Mouse (Mus musculus) liver, adult (tissue): Measurements from ENCODE around the gene Cadps2.
A peak's percentile ranks its signal among the peaks of the same experiment; 100 is the strongest.

Source experiments
- GATA4 ChIP-seq: IDR thresholded peaks from 2 replicates; pipeline ENCODE4 v1.6.1; 2014; ENCODE audit warnings: mild to moderate bottlenecking, low read length; ENCODE audit not compliant: insufficient replicate concordance

Gene Cadps2

DNA sequence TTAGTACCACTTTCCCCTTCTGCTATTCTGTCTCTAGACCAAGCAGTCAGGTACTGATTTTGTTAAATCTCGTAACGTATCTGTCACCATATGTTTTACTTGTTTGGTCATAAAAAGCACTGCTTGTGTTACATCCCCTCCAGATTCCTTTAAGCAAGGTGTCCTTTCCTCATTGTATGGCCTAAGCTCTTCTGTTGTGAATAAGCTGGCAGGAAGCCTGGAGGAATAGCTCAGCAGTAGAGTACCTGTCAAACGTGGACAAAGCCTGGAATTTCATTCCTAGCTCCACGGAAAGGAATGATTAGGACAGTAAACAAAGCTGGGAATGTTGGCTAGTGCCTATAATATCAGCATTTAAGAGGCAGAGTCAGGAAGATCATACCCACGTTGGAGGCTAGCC is 340.6 kb downstream of the Cadps2 start:
- no peak for TF ChIP-seq GATA4

- TF ChIP-seq GATA4 = no peak
Measured at GRCm38 (mm10) chr6:23491804-23492203, 347.4 kb downstream of the Cadps2 start.

- TF ChIP-seq GATA4 = no peak
Measured at GRCm38 (mm10) chr6:23490431-23490830, 348.8 kb downstream of the Cadps2 start.

- no peak for TF ChIP-seq GATA4
Measured at GRCm38 (mm10) chr6:23489046-23489445, 350.2 kb downstream of the Cadps2 start.

DNA sequence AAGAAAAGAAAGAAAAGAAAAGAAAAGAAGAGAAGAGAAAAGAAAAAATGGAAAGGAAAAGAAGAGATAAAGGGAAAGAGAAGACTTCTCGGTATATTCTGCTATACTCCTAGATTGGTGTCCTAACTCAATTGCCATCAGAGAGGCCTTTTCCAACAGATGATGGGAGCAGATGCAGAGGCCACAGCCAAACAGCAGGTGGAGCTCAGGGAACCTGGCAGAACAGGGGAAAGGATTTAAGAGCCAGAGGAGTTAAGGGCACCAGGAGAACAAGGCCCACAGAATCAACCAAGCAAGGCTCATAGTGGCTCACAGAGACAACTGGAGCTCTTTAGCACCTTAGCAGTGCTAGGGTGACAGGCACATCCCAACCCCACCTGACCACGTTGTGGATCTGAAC is 366.5 kb downstream of the Cadps2 start:
- no peak for TF ChIP-seq GATA4

DNA sequence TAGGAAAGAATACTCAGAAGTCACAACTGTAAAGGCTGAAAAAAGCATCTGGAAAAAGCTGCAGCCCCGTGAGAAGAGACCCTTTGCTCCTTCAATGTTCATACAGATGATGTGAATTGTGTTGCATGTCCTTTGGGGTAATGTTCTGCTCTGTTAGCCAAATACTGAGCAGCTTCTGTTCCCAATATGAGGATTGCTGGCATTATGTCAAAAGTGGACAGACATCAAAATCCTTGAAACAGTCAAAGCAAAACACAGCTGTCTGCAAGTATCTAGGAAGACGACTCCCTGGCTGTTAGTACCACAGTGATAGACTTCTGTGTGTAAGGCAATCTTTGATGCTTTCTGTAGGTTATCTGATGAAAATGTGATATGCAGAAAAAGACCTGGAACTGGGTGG is 367.4 kb downstream of the Cadps2 start:
- no peak for TF ChIP-seq GATA4

- TF ChIP-seq GATA4 = no peak
Measured at GRCm38 (mm10) chr6:23467885-23468284, 371.3 kb downstream of the Cadps2 start.

DNA sequence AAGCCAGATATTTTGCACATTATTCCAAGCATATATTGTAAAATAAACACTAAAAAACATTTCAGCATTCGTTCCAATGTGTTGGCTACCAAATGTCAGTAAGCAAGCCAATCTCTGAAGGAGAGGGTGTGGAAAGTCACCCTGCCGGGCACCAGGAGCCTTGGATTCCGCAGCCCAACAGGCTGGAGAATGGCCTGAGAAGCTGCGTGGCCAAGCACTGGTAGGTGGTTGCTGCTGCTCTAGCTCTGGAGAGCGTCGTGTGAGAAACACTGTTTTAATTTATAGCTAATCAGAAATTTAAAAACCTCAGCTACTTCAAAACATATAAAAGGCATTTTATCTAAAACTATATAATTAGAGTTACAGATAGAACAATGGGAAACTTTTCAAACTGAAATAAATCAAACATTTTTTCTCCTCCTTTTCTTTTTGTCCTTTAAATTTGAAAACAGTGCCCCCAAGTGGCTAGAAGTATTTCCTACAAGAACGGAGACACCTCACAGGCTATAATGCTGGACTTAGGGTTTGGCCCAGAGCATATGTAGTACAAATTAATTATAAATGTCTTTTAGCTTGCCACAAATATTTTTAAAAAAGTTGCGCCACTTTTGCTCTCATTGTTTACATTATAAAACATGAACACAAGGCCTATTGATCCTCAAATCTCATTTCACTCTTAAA is 376.5 kb downstream of the Cadps2 start:
- TF ChIP-seq GATA4 = no peak

DNA sequence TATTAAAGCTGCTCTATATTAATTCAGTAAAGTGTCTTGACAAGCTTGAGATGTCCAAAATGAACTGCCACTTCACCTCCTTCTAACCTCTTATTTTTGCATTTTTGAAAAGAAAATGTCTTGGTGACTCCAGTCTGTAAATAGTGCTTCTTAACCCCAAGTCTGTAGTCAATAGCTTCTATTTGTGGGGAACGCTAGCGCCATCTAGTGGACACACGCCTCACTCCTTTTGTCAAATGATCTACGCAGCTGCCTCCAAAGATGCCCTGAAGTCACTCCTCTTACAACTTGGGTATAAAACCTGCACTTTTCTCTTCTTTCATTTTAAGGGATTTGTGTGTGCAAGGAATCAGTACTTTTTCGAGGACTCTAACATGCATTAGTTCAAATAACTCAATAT is 381.5 kb downstream of the Cadps2 start:
- no peak for TF ChIP-seq GATA4

- no peak for TF ChIP-seq GATA4
Measured at GRCm38 (mm10) chr6:23453907-23454306, 385.3 kb downstream of the Cadps2 start.

DNA sequence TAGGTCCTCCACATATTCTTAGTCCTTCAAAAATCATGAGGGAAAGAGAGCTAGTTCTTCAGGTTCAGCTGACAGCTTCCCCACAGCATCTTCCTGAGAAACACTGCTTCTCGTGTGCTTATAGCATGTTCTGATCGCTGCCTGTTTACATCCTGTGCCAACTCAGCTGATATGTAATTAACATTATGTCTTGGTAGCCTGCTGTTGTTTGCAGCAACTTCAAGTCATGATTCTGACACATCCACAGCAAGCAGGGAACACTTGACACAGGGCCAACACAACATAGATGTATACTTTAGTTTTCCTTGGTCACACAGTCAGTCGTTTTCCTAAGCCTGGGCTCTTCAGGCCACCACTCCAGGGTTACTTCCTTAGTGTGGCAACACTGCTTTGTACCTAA is 399.3 kb downstream of the Cadps2 start:
- TF ChIP-seq GATA4 = no peak

DNA sequence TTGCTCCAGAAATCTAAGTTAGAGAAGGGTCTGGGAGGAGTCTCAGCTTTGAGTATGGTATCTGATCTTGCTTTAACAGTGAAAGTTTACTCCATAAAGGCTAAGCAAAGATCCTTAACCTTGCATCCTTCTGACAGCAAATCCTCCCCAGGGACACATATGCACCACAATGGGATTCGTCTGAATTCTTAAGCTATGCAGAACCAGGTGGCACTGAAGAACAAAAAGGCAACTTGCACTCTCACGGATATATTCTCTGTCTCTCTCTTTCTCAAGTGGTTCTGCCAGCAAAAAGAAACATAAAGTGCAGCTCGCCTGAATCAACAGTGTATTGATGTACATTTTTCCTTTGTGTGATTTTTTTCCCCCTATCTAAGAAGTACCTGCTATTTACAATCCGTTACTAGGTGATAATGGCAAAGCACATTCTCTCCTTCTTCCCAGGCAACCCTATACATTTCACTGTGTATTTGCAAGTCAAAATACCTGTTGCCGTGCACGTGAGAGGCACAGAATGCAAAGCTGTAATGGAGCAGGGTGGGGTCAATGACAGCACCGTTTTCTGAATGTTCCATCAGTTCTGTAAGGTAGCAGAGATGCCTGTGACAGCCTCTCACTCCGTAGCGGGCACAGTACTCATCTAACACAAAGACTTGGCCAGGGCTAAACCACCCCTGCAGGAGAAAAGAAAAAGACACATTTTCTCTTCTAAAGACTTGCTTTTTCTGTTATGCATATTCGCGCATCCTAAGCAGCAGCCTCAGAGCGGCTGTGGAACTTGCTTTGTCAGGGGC is 428.8 kb downstream of the Cadps2 start:
- no peak for TF ChIP-seq GATA4

DNA sequence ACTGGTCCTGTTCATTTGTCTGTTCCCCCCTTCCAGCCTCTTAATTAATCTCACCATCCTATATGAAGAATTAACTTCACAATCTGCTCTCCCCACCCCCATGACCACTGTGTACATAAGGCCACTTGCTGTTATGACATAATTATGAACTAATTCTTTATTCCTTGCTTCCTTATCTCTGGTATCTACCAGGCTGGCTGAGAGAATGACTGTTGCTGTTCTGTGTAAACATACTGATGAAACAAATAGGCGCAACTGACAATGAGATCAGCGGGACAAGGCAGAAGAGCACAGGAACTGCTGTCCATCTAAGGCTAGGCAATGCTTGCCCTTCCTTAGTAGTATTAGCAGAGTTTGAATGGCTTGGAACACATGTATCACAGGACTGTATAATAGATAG is 445.1 kb downstream of the Cadps2 start:
- TF ChIP-seq GATA4 = peak; percentile 83; the same call in 1 of the 2 replicates

DNA sequence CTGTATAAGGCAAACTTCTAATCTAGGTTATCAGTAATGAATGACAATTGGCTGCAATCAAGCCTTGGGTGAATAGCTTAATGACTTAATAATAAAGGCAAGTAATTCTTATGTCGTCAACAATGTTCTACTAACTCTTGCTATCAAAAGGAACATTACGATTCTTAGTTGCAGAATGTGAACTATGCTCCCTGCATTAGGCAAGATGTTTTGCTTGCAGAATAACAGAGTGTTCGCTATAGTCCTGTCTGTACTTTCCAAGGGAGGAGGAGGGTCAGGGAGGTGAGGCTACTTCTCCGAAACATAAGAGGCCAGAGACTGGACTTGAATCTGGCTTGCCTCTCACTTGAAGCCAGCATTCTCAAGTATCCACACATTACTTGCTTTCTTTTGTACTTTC is 446.5 kb downstream of the Cadps2 start:
- TF ChIP-seq GATA4 = peak; percentile 30; the same call in 1 of the 2 replicates

DNA sequence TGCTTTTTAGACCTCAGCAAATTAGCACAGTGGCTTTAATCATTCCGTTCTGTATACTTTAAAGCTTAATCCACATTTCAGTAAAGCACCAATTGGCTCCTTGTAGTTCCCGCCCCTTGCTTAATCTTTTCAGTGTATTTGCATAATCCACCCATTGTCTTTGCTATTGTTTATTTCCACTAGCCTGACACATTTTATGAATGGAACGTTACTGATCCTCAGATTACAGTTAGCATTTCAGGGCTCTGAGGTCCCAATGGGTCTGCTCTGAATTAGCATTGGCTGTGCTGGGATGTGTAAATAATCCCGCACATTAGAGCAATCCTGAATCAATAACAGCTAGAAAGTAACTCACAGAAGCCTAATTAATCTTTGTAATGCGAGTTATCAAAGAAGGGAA is 452.5 kb downstream of the Cadps2 start:
- no peak for TF ChIP-seq GATA4

DNA sequence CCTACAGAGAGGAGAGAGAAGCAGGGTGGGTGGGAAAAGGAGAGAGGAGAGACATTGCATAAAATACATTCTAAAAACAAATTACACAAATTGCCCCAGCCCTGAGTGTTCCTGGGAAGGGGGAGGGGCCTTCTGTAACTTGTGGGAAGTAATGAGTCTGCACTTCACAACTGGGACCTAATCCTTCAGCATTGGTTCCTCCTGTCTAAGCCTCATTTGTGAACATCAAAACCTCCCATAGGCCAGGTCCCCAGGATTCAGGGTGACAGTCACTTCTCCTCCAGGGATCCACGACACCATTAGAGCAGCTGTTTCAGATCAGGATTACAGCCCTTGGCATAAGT is 456.2 kb downstream of the Cadps2 start:
- no peak for TF ChIP-seq GATA4
